Mouse (Mus musculus) ES-E14 (cell line): Measurements from ENCODE around the gene Imp4. TPM values are rescaled to one million over a fixed set of nuclear protein-coding genes. Genes with fewer than 3 reads are reported as not detected.

Experiments used
- DNase-seq: peaks from one replicate; pipeline ENCODE4 v3.0.0-alpha.2; 2013; ENCODE audit warnings: low read depth, low spot score
- H3K27ac ChIP-seq: 2 replicates; pipeline ENCODE4 v1.5.1; 2012; ENCODE audit warnings: low read depth, mild to moderate bottlenecking, low read length, moderate library complexity, mixed read lengths; ENCODE audit not compliant: poor library complexity, insufficient read depth, severe bottlenecking
- H3K36me3 ChIP-seq: 2 replicates; pipeline ENCODE4 v1.6.1; 2012; ENCODE audit warnings: mild to moderate bottlenecking, low read length, moderate library complexity, mixed read lengths; ENCODE audit not compliant: control insufficient read depth, poor library complexity, insufficient read depth, severe bottlenecking
- H3K4me1 ChIP-seq, 2 experiments: fragments of 150-350 bp in 1 of 2; sonication (generic) in 1 of 2; 2 replicates each; pipeline ENCODE4 v1.6.1; 2012; ENCODE audit warnings: low read length in 2 of 2, mild to moderate bottlenecking in 1 of 2, mixed read lengths in 1 of 2; ENCODE audit not compliant: control insufficient read depth in 2 of 2, insufficient read depth in 2 of 2, poor library complexity in 1 of 2
- H3K4me3 ChIP-seq, 2 experiments: fragments of 150-350 bp in 1 of 2; sonication (generic) in 1 of 2; 2 replicates each; pipeline ENCODE4 v1.5.1; 2012; ENCODE audit warnings: low read length in 2 of 2, low read depth in 1 of 2, mild to moderate bottlenecking in 1 of 2, mixed read lengths in 1 of 2; ENCODE audit not compliant: insufficient read depth in 1 of 2, poor library complexity in 1 of 2, severe bottlenecking in 1 of 2
- H3K9ac ChIP-seq: 2 replicates; pipeline ENCODE4 v1.6.1; 2012; ENCODE audit warnings: low read depth, mild to moderate bottlenecking, low read length, mixed read lengths; ENCODE audit not compliant: poor library complexity, insufficient read depth, severe bottlenecking
- H3K9me3 ChIP-seq: fragments of 150-350 bp; sonication (generic); 2 replicates; pipeline ENCODE4 v1.6.1; 2012; ENCODE audit warnings: low read depth, mild to moderate bottlenecking, low read length; ENCODE audit not compliant: control insufficient read depth, insufficient read depth
- CHD2 ChIP-seq: IDR thresholded peaks from 2 replicates; pipeline ENCODE4 v1.6.1; 2014; ENCODE audit warnings: mild to moderate bottlenecking, low read depth, low read length, inconsistent platforms
- HCFC1 ChIP-seq: IDR thresholded peaks from 2 replicates; pipeline ENCODE4 v1.6.1; 2012; ENCODE audit warnings: low read length, inconsistent platforms, borderline replicate concordance; ENCODE audit not compliant: insufficient read depth
- MAFK ChIP-seq: IDR thresholded peaks from 2 replicates; pipeline ENCODE4 v1.6.1; 2014; ENCODE audit warnings: mild to moderate bottlenecking, low read depth, low read length, inconsistent platforms; ENCODE audit not compliant: insufficient read depth
- ZC3H11A ChIP-seq: IDR thresholded peaks from 2 replicates; pipeline ENCODE4 v1.6.1; 2012; ENCODE audit warnings: low read depth, mild to moderate bottlenecking, inconsistent platforms, low read length, borderline replicate concordance
- ZNF384 ChIP-seq: IDR thresholded peaks from 2 replicates; pipeline ENCODE4 v1.6.1; 2012; ENCODE audit warnings: low read depth, low read length, inconsistent platforms
- in situ Hi-C, 2 experiments: fragments of 600-800 bp; cut with MboI; formaldehyde crosslinking; loops; one replicate each; pipeline ENCODE4 v1.15.1; 2025; ENCODE audit warnings: low sequenced_read_pairs in 2 of 2, inconsistent platforms in 1 of 2; ENCODE audit not compliant: unreplicated experiment in 2 of 2
- total RNA-seq: library from RNA; depleted of rRNA; stranded (reverse); fragments of 300-350 nt; gene quantifications from 2 replicates; pipeline ENCODE4 v1.2.3, GENCODE M21; 2012

Imp4 gene
- total RNA-seq, 1 experiment: 111 TPM

- DNase-seq: no peak
- Histone ChIP-seq H3K9me3 (peaks cover 3% of the 10 kb centered on the region; the same call in 1 of the 2 replicates), H3K36me3 (no peaks in the 10 kb centered on the region; the same call in 1 of the 2 replicates), H3K4me3 (no peak overlapping the region), H3K27ac (no peak overlapping the region), H3K9ac (no peak overlapping the region), H3K4me1 (peaks cover 0 to 3% of the 10 kb centered on the region in 2 experiments; a peak in 2 of 4 replicates)
- TF ChIP-seq ZNF384 (no peak), CHD2 (no peak), MAFK (no peak), HCFC1 (no peak), ZC3H11A (no peak)
- in situ Hi-C loops: no loop called here
Observed at GRCm38 (mm10) chr1:34429281-34429680, 10.4 kb upstream of the Imp4 start.

- DNase-seq: no peak
- no peak for TF ChIP-seq MAFK
- TF ChIP-seq ZNF384: no peak
- no peak for TF ChIP-seq ZC3H11A
- no peak for TF ChIP-seq CHD2
- TF ChIP-seq HCFC1: no peak
- Histone ChIP-seq H3K4me3 (no peak overlapping the region), H3K27ac (no peak overlapping the region), H3K36me3 (no peaks in the 10 kb centered on the region; the same call in 1 of the 2 replicates), H3K9me3 (peaks cover 3% of the 10 kb centered on the region; the same call in 1 of the 2 replicates), H3K4me1 (peaks cover 2 to 3% of the 10 kb centered on the region in 2 experiments; a peak in 2 of 4 replicates), H3K9ac (no peak overlapping the region)
- in situ Hi-C loops: no loop called here
Observed at GRCm38 (mm10) chr1:34430981-34431380, 8.7 kb upstream of the Imp4 start.

GRCm38 (mm10) chr1:34431431-34431830 lies 8.2 kb upstream of the Imp4 start:
- no peak overlapping the region for H3K9ac ChIP-seq
- no peak overlapping the region for H3K4me3 ChIP-seq
- in situ Hi-C loops: no loop called here
- peaks cover 3% of the 10 kb centered on the region; the same call in 1 of the 2 replicates for H3K9me3 ChIP-seq
- no peak overlapping the region for H3K27ac ChIP-seq
- no peak for DNase-seq
- peaks cover 2 to 3% of the 10 kb centered on the region in 2 experiments; a peak in 2 of 4 replicates for H3K4me1 ChIP-seq
- TF ChIP-seq HCFC1 (no peak), ZNF384 (no peak), CHD2 (no peak), MAFK (no peak), ZC3H11A (no peak)
- no peaks in the 10 kb centered on the region; the same call in 1 of the 2 replicates for H3K36me3 ChIP-seq

- peaks cover 2% of the 10 kb centered on the region; the same call in 1 of the 2 replicates for H3K36me3 ChIP-seq
- peak overlapping the region; percentile 26; the same call in 1 of the 2 replicates for H3K27ac ChIP-seq
- H3K4me1 ChIP-seq: peaks cover 2 to 3% of the 10 kb centered on the region in 2 experiments; a peak in 2 of 4 replicates
- H3K9ac ChIP-seq: peak overlapping the region; percentile 50; the same call in 1 of the 2 replicates
- in situ Hi-C loops: no loop called here
- H3K9me3 ChIP-seq: peaks cover 3% of the 10 kb centered on the region; the same call in 1 of the 2 replicates
- DNase-seq: no peak
- no peak for TF ChIP-seq HCFC1
- no peak for TF ChIP-seq CHD2
- TF ChIP-seq ZNF384: no peak
- no peak for TF ChIP-seq ZC3H11A
- no peak for TF ChIP-seq MAFK
- peak overlapping the region; percentile 52 to 62 for H3K4me3 ChIP-seq
Observed at GRCm38 (mm10) chr1:34432411-34432775, 7.3 kb upstream of the Imp4 start.
